Comparison of ENCODE assay signal across 24 mouse cellular contexts in the genomic region with DNA sequence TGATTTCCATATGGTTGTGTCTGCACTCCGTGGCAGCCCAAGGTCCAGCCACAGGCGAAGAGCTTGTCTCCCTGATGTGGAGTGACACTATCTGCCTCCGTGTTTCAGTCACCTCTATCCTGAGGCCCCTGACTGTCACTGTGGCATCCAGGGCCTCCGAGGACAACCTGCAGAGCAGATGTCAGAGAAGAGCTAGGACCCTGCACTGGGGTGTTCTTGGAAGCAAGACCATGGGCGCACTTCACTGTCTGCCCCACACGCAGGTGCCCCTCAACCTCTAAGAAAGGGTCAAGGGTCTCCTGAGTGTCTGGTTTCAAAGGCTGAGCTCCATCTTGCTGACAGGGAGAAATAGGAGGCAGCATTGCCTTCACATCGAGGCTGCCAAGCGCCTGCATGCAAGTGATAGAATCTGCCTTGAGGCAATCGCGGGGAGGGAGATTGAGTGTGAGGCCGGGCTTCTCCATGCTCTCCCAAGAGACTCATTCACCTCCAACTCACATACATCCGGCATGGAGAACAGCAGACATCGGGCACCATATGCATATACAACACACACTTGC. TPM values are rescaled to one million over a fixed set of nuclear protein-coding genes. Genes with fewer than 3 reads are reported as not detected.
A peak's percentile ranks its signal among the peaks of the same experiment; 100 is the strongest.
DNase-seq lines count a peak whose midpoint lies in the region; ATAC-seq lines count a peak whose summit lies in the region.
"Had no signal": no experiment of that assay in that cellular context is flagged by ENCODE, and none has a peak within 500 bp of the region (broad histone marks: within the 10 kb centered on the region; RNA-seq: fewer than 3 reads in every experiment).

No protein-coding gene starts in this region.

- H3K36me3 ChIP-seq in heart, embryonic 12.5 days: no peaks in the 10 kb centered on the region
- H3K36me3 ChIP-seq in midbrain, embryonic 14.5 days (ENCODE audit: control insufficient read depth, insufficient read depth, low read length): no peaks in the 10 kb centered on the region
- no peaks in the 10 kb centered on the region for H3K36me3 ChIP-seq in midbrain, embryonic 10.5 days
- H3K36me3 ChIP-seq in limb, embryonic 13.5 days: no peaks in the 10 kb centered on the region
- H3K36me3 ChIP-seq: forebrain, embryonic 10.5 days; midbrain, embryonic 12.5 days had no signal

- DNase-seq in heart, postnatal 25 days (ENCODE audit: low spot score): no peak
- DNase-seq in midbrain, embryonic 14.5 days: peak; percentile 29
- DNase-seq in midbrain, embryonic 10.5 days (ENCODE audit: low spot score): no peak
- peak; percentile 28 for DNase-seq in embryo, embryonic 9.5 days (ENCODE audit: extremely low spot score)
- DNase-seq: B cell, adult 2 months; cerebellum, adult 8-10 months; heart, adult 11 months; heart, postnatal 36 days; kidney, postnatal 10 days; layer of hippocampus, postnatal 36 days; liver, postnatal 0 days; lung, postnatal 36 days; right cerebral cortex, postnatal 4 days; thymus, postnatal 14 days had no signal

- peaks cover 12% of the 10 kb centered on the region for H3K4me1 ChIP-seq in heart, embryonic 12.5 days (replicated peaks)
- no peaks in the 10 kb centered on the region for H3K4me1 ChIP-seq in midbrain, embryonic 14.5 days (ENCODE audit: control insufficient read depth, insufficient read depth, low read length)
- no peaks in the 10 kb centered on the region for H3K4me1 ChIP-seq in midbrain, embryonic 10.5 days
- peaks cover 16% of the 10 kb centered on the region for H3K4me1 ChIP-seq in limb, embryonic 13.5 days
- H3K4me1 ChIP-seq: midbrain, embryonic 12.5 days had no signal

- 35% methylated on average over 13 of the region's 13 CpGs for WGBS in heart, embryonic 12.5 days
- 63% methylated on average over 13 of the region's 13 CpGs for WGBS in midbrain, embryonic 14.5 days
- 72% methylated on average over 13 of the region's 13 CpGs for WGBS in midbrain, embryonic 10.5 days
- 15% methylated on average over 13 of the region's 13 CpGs for WGBS in limb, embryonic 13.5 days

- no peaks in the 10 kb centered on the region for H3K9me3 ChIP-seq in heart, embryonic 12.5 days (replicated peaks)
- H3K9me3 ChIP-seq in midbrain, embryonic 14.5 days (ENCODE audit: control insufficient read depth, low read length): no peaks in the 10 kb centered on the region
- H3K9me3 ChIP-seq in midbrain, embryonic 10.5 days (replicated peaks): no peaks in the 10 kb centered on the region
- H3K9me3 ChIP-seq in limb, embryonic 13.5 days: no peaks in the 10 kb centered on the region
- H3K9me3 ChIP-seq: forebrain, embryonic 10.5 days; midbrain, embryonic 12.5 days had no signal

- ATAC-seq in heart, embryonic 12.5 days (ENCODE audit: insufficient number of reproducible peaks, low FRiP score): no peak
- ATAC-seq in midbrain, embryonic 14.5 days (ENCODE audit: low FRiP score, low TSS enrichment): no peak
- ATAC-seq in limb, embryonic 13.5 days (ENCODE audit: low FRiP score, low read depth): no peak
- no peak for ATAC-seq in monocyte, adult 5-6 weeks (replicated peaks; ENCODE audit: insufficient number of reproducible peaks, low FRiP score, low TSS enrichment, poor library complexity, severe bottlenecking)
- no peak for ATAC-seq in CD4-positive, CD25-positive, alpha-beta regulatory T cell, adult 4 months
- ATAC-seq: hindbrain, postnatal 0 days; intestine, postnatal 0 days; liver, postnatal 0 days had no signal

- peak overlapping the region; percentile 8; the same call in 1 of the 2 replicates for H3K4me2 ChIP-seq in heart, embryonic 12.5 days
- no peak overlapping the region for H3K4me2 ChIP-seq in midbrain, embryonic 14.5 days (ENCODE audit: low read length)
- H3K4me2 ChIP-seq in limb, embryonic 13.5 days (replicated peaks): peak overlapping the region; percentile 21; the same call in 1 of the 2 replicates
- H3K4me2 ChIP-seq: midbrain, embryonic 12.5 days had no signal

- peaks cover 17% of the 10 kb centered on the region; the same call in 1 of the 2 replicates for H3K27me3 ChIP-seq in heart, embryonic 12.5 days (replicated peaks)
- H3K27me3 ChIP-seq in midbrain, embryonic 14.5 days (ENCODE audit: control insufficient read depth, insufficient read depth, low read length): no peaks in the 10 kb centered on the region
- H3K27me3 ChIP-seq in midbrain, embryonic 10.5 days (ENCODE audit: low read depth, poor library complexity, severe bottlenecking): peaks cover 33% of the 10 kb centered on the region
- H3K27me3 ChIP-seq in limb, embryonic 13.5 days: peaks cover 12% of the 10 kb centered on the region

- no peak overlapping the region for H3K27ac ChIP-seq in heart, embryonic 12.5 days (ENCODE audit: poor library complexity, severe bottlenecking)
- no peak overlapping the region for H3K27ac ChIP-seq in midbrain, embryonic 14.5 days (replicated peaks; ENCODE audit: low read depth, low read length)
- no peak overlapping the region for H3K27ac ChIP-seq in midbrain, embryonic 10.5 days (replicated peaks)
- H3K27ac ChIP-seq in limb, embryonic 13.5 days: no peak overlapping the region
- H3K27ac ChIP-seq: forebrain, embryonic 10.5 days; hindbrain, postnatal 0 days; layer of hippocampus, adult 2 months; midbrain, embryonic 12.5 days; stomach, postnatal 0 days had no signal

- intact Hi-C loops in heart, postnatal 25 days (cut with DNase I): no loop called here

- no peak overlapping the region for H3K9ac ChIP-seq in heart, embryonic 12.5 days
- no peak overlapping the region for H3K9ac ChIP-seq in midbrain, embryonic 14.5 days (replicated peaks; ENCODE audit: low read length)
- no peak overlapping the region for H3K9ac ChIP-seq in limb, embryonic 13.5 days
- H3K9ac ChIP-seq: liver, postnatal 0 days; midbrain, embryonic 12.5 days had no signal

- no peak overlapping the region for H3K4me3 ChIP-seq in heart, embryonic 12.5 days
- no peak overlapping the region for H3K4me3 ChIP-seq in midbrain, embryonic 14.5 days (replicated peaks; ENCODE audit: low read depth, low read length)
- no peak overlapping the region for H3K4me3 ChIP-seq in midbrain, embryonic 10.5 days
- H3K4me3 ChIP-seq in limb, embryonic 13.5 days: no peak overlapping the region
- H3K4me3 ChIP-seq: forebrain, embryonic 10.5 days; layer of hippocampus, adult 2 months; midbrain, embryonic 12.5 days had no signal

RNA-seq across cellular contexts. Expression of a gene that starts 40.6 kb away (rescaled TPM):
- 7.5 and 8.1 TPM in 2 replicates for polyA plus RNA-seq in heart, embryonic 12.5 days (2016; fragmentation: Nextera tagmentation; extraction: Ambion mirVana)
- 10 to 100 TPM; 24.0 to 28.7 TPM for total RNA-seq in heart, postnatal 25 days (2021)
- polyA plus RNA-seq in midbrain, embryonic 14.5 days (2014; fragmentation: Nextera tagmentation; extraction: Ambion mirVana): 31.7 and 33.2 TPM in 2 replicates
- polyA plus RNA-seq in midbrain, embryonic 10.5 days (2016; fragmentation: Nextera tagmentation; extraction: Ambion mirVana): 10.1 and 12.8 TPM in 2 replicates
- polyA plus RNA-seq in limb, embryonic 13.5 days (2015; fragmentation: Nextera tagmentation; extraction: Ambion mirVana): 10.4 and 10.5 TPM in 2 replicates
- total RNA-seq in monocyte, adult 5-6 weeks (2017): 0.75 to 2.1 TPM (median 0.86 TPM) in 3 replicates
- 1 to 10 TPM; 5.5 to 6.9 TPM for polyA plus RNA-seq in CD4-positive, CD25-positive, alpha-beta regulatory T cell, adult 4 months (2017; shearing (Covaris generic))

Comparison
In these comparisons a context has a peak if more than half of its experiments do, and no peak if none do; other contexts are left out.
1. DNase-seq: peak in midbrain, embryonic 14.5 days (single experiment) and embryo, embryonic 9.5 days (single experiment); none in heart, postnatal 25 days (single experiment) and midbrain, embryonic 10.5 days (single experiment).